Mouse (Mus musculus): ENCODE results near the gene Igdcc3. TPM values are rescaled to one million over a fixed set of nuclear protein-coding genes. Genes with fewer than 3 reads are reported as not detected.

Gene Igdcc3
- polyA plus RNA-seq, 1 experiment from 2014 or later: 0.15 TPM

DNA sequence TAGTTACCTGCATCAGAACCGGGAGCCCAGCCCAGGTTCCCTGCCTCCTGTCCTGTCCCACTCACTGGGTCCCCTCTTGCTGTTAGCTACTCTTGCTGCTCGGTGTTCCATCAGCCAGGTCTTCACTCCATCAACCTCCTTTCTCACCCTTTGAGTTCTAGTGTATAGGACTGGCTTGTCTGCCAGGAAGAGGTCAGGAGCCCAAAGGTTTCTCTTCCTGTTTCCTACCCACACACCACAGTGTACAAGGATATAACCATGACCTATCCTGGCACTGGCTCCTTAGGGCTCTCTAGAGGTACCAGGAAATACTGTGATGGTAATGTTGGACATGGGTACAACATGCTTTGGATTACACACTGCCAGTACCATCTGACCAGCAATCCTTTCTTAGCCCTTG is 27.3 kb upstream of the Igdcc3 start:
- no peaks in the 10 kb centered on the region for H3K9me3 ChIP-seq (replicated peaks)
- H3K27ac ChIP-seq: no peak overlapping the region
- H3K4me2 ChIP-seq: no peak overlapping the region
- no peaks in the 10 kb centered on the region for H3K36me3 ChIP-seq
- DNase-seq (no peak), ATAC-seq (ENCODE audit: low read depth) (no peak)
- no peak overlapping the region for H3K9ac ChIP-seq
- peaks cover 16% of the 10 kb centered on the region for H3K4me1 ChIP-seq (replicated peaks)
- H3K27me3 ChIP-seq: peaks cover 32% of the 10 kb centered on the region
- WGBS (ENCODE audit: insufficient replicate concordance): 76% methylated on average over 2 of the region's 2 CpGs
- no peak overlapping the region for H3K4me3 ChIP-seq (replicated peaks)

GRCm38 (mm10) chr9:65115891-65116290 is 25.1 kb upstream of the Igdcc3 start:
- H3K9ac ChIP-seq: no peak overlapping the region
- H3K27ac ChIP-seq: no peak overlapping the region
- DNase-seq (no peak), ATAC-seq (ENCODE audit: low read depth) (no peak)
- H3K27me3 ChIP-seq: peaks cover 12% of the 10 kb centered on the region
- no peaks in the 10 kb centered on the region for H3K36me3 ChIP-seq
- H3K4me1 ChIP-seq (replicated peaks): 0 out of 2 replicates have a peak, but pooled peaks cover 4% of the 10 kb centered on the region
- WGBS (ENCODE audit: insufficient replicate concordance): 45% methylated on average over 2 of the region's 2 CpGs
- H3K9me3 ChIP-seq (replicated peaks): no peaks in the 10 kb centered on the region
- H3K4me3 ChIP-seq (replicated peaks): no peak overlapping the region
- no peak overlapping the region for H3K4me2 ChIP-seq

GRCm38 (mm10) chr9:65117516-65117915 is 23.5 kb upstream of the Igdcc3 start:
- no peaks in the 10 kb centered on the region for H3K36me3 ChIP-seq
- ATAC-seq (ENCODE audit: low read depth) (no peak), DNase-seq (no peak)
- H3K4me3 ChIP-seq (replicated peaks): no peak overlapping the region
- no peak overlapping the region for H3K4me2 ChIP-seq
- H3K27ac ChIP-seq: no peak overlapping the region
- H3K27me3 ChIP-seq: peaks cover 23% of the 10 kb centered on the region
- H3K9me3 ChIP-seq (replicated peaks): no peaks in the 10 kb centered on the region
- H3K4me1 ChIP-seq (replicated peaks): 0 out of 2 replicates have a peak, but pooled peaks cover 4% of the 10 kb centered on the region
- 41% methylated on average over 2 of the region's 2 CpGs for WGBS (ENCODE audit: insufficient replicate concordance)
- H3K9ac ChIP-seq: no peak overlapping the region

- Histone ChIP-seq H3K27ac (no peak overlapping the region), H3K4me1 (replicated peaks) (peaks cover 4% of the 10 kb centered on the region), H3K36me3 (peaks cover 6% of the 10 kb centered on the region; the same call in 1 of the 2 replicates), H3K27me3 (peaks cover 45% of the 10 kb centered on the region), H3K4me3 (replicated peaks) (no peak overlapping the region), H3K9me3 (replicated peaks) (no peaks in the 10 kb centered on the region), H3K9ac (no peak overlapping the region), H3K4me2 (no peak overlapping the region)
- 8% methylated on average over 3 of the region's 3 CpGs for WGBS (ENCODE audit: insufficient replicate concordance)
- DNase-seq (peak; percentile 34), ATAC-seq (ENCODE audit: low read depth) (no peak)
Measured at GRCm38 (mm10) chr9:65120935-65121334, 20.1 kb upstream of the Igdcc3 start.

GRCm38 (mm10) chr9:65122545-65122944 is 18.4 kb upstream of the Igdcc3 start:
- H3K9ac ChIP-seq: no peak overlapping the region
- H3K27me3 ChIP-seq: peaks cover 58% of the 10 kb centered on the region
- no peak overlapping the region for H3K4me2 ChIP-seq
- no peak overlapping the region for H3K4me3 ChIP-seq (replicated peaks)
- WGBS (ENCODE audit: insufficient replicate concordance): 18% methylated on average over 18 of the region's 18 CpGs
- DNase-seq (no peak), ATAC-seq (ENCODE audit: low read depth) (no peak)
- no peak overlapping the region for H3K27ac ChIP-seq
- no peaks in the 10 kb centered on the region for H3K9me3 ChIP-seq (replicated peaks)
- peaks cover 6% of the 10 kb centered on the region; the same call in 1 of the 2 replicates for H3K36me3 ChIP-seq
- peaks cover 4% of the 10 kb centered on the region for H3K4me1 ChIP-seq (replicated peaks)

DNA sequence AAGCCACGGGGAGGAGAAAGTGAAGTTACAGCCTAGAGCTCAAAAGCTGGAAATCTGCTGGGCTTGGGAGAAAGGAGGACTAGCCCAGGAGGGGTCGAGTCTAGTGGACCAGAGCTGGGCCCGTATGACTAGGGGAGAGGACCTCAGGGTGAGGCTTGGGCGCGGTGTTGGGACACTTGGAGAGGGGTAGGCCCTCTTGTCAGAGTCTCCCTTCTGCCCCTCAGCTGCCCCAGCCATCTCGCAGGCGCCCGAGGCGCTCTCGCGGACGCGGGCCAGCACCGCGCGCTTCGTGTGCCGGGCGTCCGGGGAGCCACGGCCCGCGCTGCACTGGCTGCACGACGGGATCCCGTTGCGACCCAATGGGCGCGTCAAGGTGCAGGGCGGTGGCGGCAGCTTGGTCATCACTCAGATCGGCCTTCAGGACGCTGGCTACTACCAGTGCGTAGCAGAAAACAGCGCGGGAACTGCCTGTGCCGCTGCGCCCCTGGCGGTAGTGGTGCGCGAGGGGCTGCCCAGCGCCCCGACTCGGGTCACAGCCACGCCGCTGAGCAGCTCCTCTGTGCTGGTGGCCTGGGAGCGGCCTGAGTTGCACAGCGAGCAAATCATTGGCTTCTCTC is 17.3 kb upstream of the Igdcc3 start:
- Histone ChIP-seq H3K9ac (no peak overlapping the region), H3K4me2 (peak overlapping the region; percentile 59), H3K27me3 (peaks cover 64% of the 10 kb centered on the region), H3K36me3 (peaks cover 6% of the 10 kb centered on the region; the same call in 1 of the 2 replicates), H3K4me1 (replicated peaks) (peaks cover 11% of the 10 kb centered on the region), H3K27ac (no peak overlapping the region), H3K9me3 (replicated peaks) (no peaks in the 10 kb centered on the region), H3K4me3 (replicated peaks) (peak overlapping the region; percentile 38)
- 3% methylated on average over 48 of the region's 48 CpGs for WGBS (ENCODE audit: insufficient replicate concordance)
- ATAC-seq (ENCODE audit: low read depth) (no peak; the same call in 1 of the 2 replicates), DNase-seq (no peak)

DNA sequence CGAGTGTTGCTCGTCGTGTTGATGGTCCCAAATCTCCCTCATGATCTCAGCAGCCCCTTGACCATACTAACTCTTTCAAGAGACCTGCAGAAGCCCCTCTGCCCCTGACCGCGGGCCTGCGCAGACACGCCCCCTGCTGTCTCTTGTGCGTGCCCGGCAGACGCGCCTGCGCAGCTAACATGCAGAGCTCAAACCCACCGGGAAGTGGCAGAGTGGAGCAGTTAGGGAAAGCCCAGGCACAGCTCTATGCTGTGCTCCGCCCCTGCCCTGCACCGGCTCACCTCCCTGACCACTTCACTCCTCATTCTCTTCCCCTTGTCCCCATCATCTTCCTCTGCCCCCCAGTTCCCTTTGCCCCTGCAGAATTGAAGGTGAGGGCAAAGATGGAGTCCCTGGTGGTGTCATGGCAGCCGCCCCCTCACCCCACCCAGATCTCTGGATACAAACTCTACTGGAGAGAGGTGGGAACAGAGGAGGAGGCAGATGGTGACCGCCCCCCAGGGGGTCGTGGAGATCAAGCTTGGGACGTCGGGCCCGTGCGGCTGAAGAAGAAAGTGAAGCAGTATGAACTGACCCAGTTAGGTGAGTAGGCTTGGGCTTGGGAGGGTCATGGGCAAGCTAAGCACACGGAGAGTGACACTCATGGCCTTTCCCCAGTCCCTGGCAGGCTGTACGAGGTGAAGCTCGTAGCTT is 12.7 kb upstream of the Igdcc3 start:
- ATAC-seq (ENCODE audit: low read depth): peak; percentile 38
- Histone ChIP-seq H3K4me1 (replicated peaks) (peaks cover 13% of the 10 kb centered on the region), H3K9ac (no peak overlapping the region), H3K4me3 (replicated peaks) (peak overlapping the region; percentile 21), H3K36me3 (peaks cover 6% of the 10 kb centered on the region; the same call in 1 of the 2 replicates), H3K9me3 (replicated peaks) (no peaks in the 10 kb centered on the region), H3K27me3 (peaks cover 48% of the 10 kb centered on the region), H3K4me2 (peak overlapping the region; percentile 55), H3K27ac (no peak overlapping the region)
- 7% methylated on average over 25 of the region's 25 CpGs for WGBS (ENCODE audit: insufficient replicate concordance)
- peak; percentile 38 for DNase-seq

- no peak overlapping the region for H3K9ac ChIP-seq
- H3K27ac ChIP-seq: no peak overlapping the region
- ATAC-seq (ENCODE audit: low read depth) (no peak), DNase-seq (no peak)
- H3K9me3 ChIP-seq (replicated peaks): no peaks in the 10 kb centered on the region
- H3K4me3 ChIP-seq (replicated peaks): no peak overlapping the region
- H3K36me3 ChIP-seq: no peaks in the 10 kb centered on the region
- peaks cover 43% of the 10 kb centered on the region for H3K27me3 ChIP-seq
- 41% methylated on average over 5 of the region's 5 CpGs for WGBS (ENCODE audit: insufficient replicate concordance)
- no peak overlapping the region for H3K4me2 ChIP-seq
- peaks cover 9% of the 10 kb centered on the region for H3K4me1 ChIP-seq (replicated peaks)
Measured at GRCm38 (mm10) chr9:65131717-65132116, 9.3 kb upstream of the Igdcc3 start.

DNA sequence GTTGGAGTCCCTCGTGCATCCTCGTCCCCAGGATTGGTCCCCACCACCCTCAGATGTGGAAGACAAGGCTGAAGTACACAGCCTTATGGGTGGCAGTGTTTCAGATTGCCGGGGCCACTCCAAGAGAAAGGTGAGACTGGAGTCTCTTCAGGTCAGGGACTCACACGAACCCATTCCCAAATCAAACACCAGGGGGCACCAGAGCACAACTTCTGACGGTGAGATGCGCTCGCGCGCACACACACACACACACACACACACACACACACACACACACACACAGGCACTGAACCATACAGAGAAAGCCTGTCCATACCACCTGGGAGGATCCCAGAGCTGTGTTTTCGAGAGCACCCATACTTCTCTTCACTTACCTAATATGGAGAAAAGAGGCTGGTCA is 7.2 kb upstream of the Igdcc3 start:
- ATAC-seq (ENCODE audit: low read depth): no peak

DNA sequence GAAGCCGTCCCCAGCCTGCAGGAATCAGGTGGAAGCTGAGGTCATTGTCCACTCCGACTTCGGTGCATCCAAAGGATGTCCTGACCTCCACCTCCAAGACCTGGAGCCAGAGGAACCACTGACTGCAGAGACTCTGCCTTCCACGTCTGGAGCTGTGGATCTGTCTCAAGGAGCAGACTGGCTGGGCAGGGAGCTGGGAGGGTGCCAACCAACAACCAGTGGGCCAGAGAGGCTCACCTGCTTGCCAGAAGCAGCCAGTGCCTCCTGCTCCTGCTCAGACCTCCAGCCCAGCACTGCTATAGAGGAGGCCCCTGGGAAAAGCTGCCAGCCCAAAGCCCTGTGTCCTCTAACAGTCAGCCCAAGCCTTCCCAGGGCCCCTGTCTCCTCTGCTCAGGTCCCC is 5.9 kb upstream of the Igdcc3 start:
- ATAC-seq (ENCODE audit: low read depth): no peak
- Histone ChIP-seq H3K4me2 (no peak overlapping the region), H3K36me3 (no peaks in the 10 kb centered on the region), H3K9ac (no peak overlapping the region), H3K27me3 (peaks cover 58% of the 10 kb centered on the region), H3K4me3 (replicated peaks) (no peak overlapping the region), H3K9me3 (replicated peaks) (no peaks in the 10 kb centered on the region), H3K4me1 (replicated peaks) (no peaks in the 10 kb centered on the region), H3K27ac (no peak overlapping the region)
- 66% methylated on average over 4 of the region's 4 CpGs for WGBS (ENCODE audit: insufficient replicate concordance)
- DNase-seq: no peak

More for the DNA sequence above, 7.2 kb upstream of the Igdcc3 start:
- peak; percentile 52 for DNase-seq
- peaks cover under 1% of the 10 kb centered on the region for H3K4me1 ChIP-seq (replicated peaks)
- H3K27me3 ChIP-seq: peaks cover 45% of the 10 kb centered on the region
- no peak overlapping the region for H3K4me3 ChIP-seq (replicated peaks)
- H3K9ac ChIP-seq: no peak overlapping the region
- H3K9me3 ChIP-seq (replicated peaks): no peaks in the 10 kb centered on the region
- no peak overlapping the region for H3K4me2 ChIP-seq
- no peak overlapping the region for H3K27ac ChIP-seq
- 4% methylated on average over 10 of the region's 10 CpGs for WGBS (ENCODE audit: insufficient replicate concordance)
- H3K36me3 ChIP-seq: no peaks in the 10 kb centered on the region

GRCm38 (mm10) chr9:65140491-65140890 is 498 bp upstream of the Igdcc3 start:
- H3K27ac ChIP-seq: no peak overlapping the region

More at GRCm38 (mm10) chr9:65140491-65140890, 498 bp upstream of the Igdcc3 start:
- DNase-seq (no peak), ATAC-seq (ENCODE audit: low read depth) (no peak)
- Histone ChIP-seq H3K9me3 (replicated peaks) (no peaks in the 10 kb centered on the region), H3K4me3 (replicated peaks) (peak overlapping the region; percentile 60), H3K36me3 (no peaks in the 10 kb centered on the region), H3K27me3 (peaks cover 84% of the 10 kb centered on the region), H3K4me1 (replicated peaks) (peaks cover 17% of the 10 kb centered on the region), H3K9ac (no peak overlapping the region), H3K4me2 (peak overlapping the region; percentile 76)
- 6% methylated on average over 8 of the region's 8 CpGs for WGBS (ENCODE audit: insufficient replicate concordance)
